In the genomic region with DNA sequence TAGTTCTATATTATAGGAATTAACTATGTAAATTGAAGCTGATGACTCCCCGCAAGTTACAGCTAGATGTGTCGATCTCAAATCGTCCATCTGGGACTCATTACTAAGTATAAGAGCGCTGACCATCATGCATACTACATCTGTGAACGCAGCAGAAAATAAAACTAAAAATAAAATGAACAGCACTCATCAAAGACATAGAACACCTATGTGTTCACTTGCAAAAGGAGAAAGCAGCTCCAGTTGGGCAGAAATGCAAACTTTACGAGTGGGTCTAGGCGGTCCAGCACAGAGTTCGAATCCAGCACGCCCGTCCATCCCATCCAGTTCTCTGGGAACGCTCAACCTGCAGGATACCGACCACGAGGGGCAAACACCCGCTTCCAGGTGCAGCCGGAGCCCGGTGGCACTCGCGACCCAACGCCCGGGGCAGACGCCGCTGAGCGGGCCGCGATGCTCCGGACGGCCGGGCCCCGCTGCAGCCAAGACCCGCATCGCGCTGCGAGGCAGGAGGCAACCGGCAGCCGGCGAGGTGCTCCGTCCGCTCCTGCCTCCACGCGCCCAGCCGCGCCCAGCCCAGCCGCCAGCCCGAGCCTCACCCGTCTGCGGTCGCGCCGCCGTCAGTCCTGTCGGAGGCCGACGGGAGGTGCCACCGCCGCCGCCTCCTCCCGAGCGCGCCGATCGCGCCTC, we compare ENCODE assay signal across 8 mouse cellular contexts. TPM values are rescaled to one million over a fixed set of nuclear protein-coding genes. Genes with fewer than 3 reads are reported as not detected.
DNase-seq lines count a peak whose midpoint lies in the region; ATAC-seq and TF ChIP-seq lines count a peak whose summit lies in the region.

No protein-coding gene starts in this region.

- H3K4me1 ChIP-seq in bone marrow macrophage, adult 2 months (ENCODE audit: control insufficient read depth, insufficient read depth, low read length): peaks cover 35% of the 10 kb centered on the region
- H3K4me1 ChIP-seq in hindbrain, embryonic 12.5 days: peaks cover 5% of the 10 kb centered on the region
- 0 out of 2 replicates have a peak, but pooled peaks cover 14% of the 10 kb centered on the region for H3K4me1 ChIP-seq in midbrain, embryonic 13.5 days (replicated peaks)

- no peaks in the 10 kb centered on the region for H3K27me3 ChIP-seq in hindbrain, embryonic 12.5 days
- no peaks in the 10 kb centered on the region for H3K27me3 ChIP-seq in midbrain, embryonic 13.5 days

- no peak for TF ChIP-seq POLR2A in bone marrow macrophage, adult 2 months (IDR thresholded peaks at IDR 0.05; ENCODE audit: borderline replicate concordance, low read depth, low read length)

- peak overlapping the region; percentile 92 for H3K27ac ChIP-seq in layer of hippocampus, adult 2 months
- H3K27ac ChIP-seq in bone marrow macrophage, adult 2 months (ENCODE audit: insufficient read depth, low read depth, low read length): peak overlapping the region; percentile 69
- peak overlapping the region; percentile 86 for H3K27ac ChIP-seq in hindbrain, embryonic 12.5 days
- peak overlapping the region; percentile 85 for H3K27ac ChIP-seq in midbrain, embryonic 13.5 days

- 2% methylated on average over 59 of the region's 62 CpGs for WGBS in hindbrain, embryonic 12.5 days
- 3% methylated on average over 44 of the region's 62 CpGs for WGBS in midbrain, embryonic 13.5 days

- H3K9ac ChIP-seq in hindbrain, embryonic 12.5 days: peak overlapping the region; percentile 81
- peak overlapping the region; percentile 88 for H3K9ac ChIP-seq in midbrain, embryonic 13.5 days (replicated peaks)

- ATAC-seq in hindbrain, embryonic 12.5 days (ENCODE audit: low FRiP score): peak; percentile 92; the same call in 1 of the 2 replicates
- no peak; the same call in none of the 2 replicates for ATAC-seq in midbrain, embryonic 13.5 days

- no peak for TF ChIP-seq CTCF in layer of hippocampus, adult 2 months (conservative IDR thresholded peaks at IDR 0.05)
- TF ChIP-seq CTCF in bone marrow macrophage, adult 2 months (IDR thresholded peaks at IDR 0.05; ENCODE audit: low read depth, low read length): no peak

- H3K9me3 ChIP-seq in hindbrain, embryonic 12.5 days (replicated peaks): no peaks in the 10 kb centered on the region
- H3K9me3 ChIP-seq in midbrain, embryonic 13.5 days: no peaks in the 10 kb centered on the region

- peak in 1 of 2 experiments; percentile 8 for DNase-seq in layer of hippocampus, adult 2 months (ENCODE audit: low spot score in 2 of 2)
- DNase-seq in layer of hippocampus, postnatal 36 days: no peak
- DNase-seq in left cerebral cortex, adult 11 months (ENCODE audit: low spot score): no peak
- DNase-seq in thymus, postnatal 14 days: no peak
- DNase-seq in MN1 (ENCODE audit: low spot score): no peak

- H3K36me3 ChIP-seq in hindbrain, embryonic 12.5 days: no peaks in the 10 kb centered on the region
- no peaks in the 10 kb centered on the region for H3K36me3 ChIP-seq in midbrain, embryonic 13.5 days

- peak overlapping the region; percentile 81 for H3K4me3 ChIP-seq in layer of hippocampus, adult 2 months
- peak overlapping the region; percentile 97 for H3K4me3 ChIP-seq in bone marrow macrophage, adult 2 months (ENCODE audit: insufficient read depth, low read length)
- H3K4me3 ChIP-seq in hindbrain, embryonic 12.5 days: peak overlapping the region; percentile 74
- H3K4me3 ChIP-seq in midbrain, embryonic 13.5 days (replicated peaks): peak overlapping the region; percentile 70

- H3K4me2 ChIP-seq in hindbrain, embryonic 12.5 days (replicated peaks): peak overlapping the region; percentile 53
- H3K4me2 ChIP-seq in midbrain, embryonic 13.5 days (replicated peaks): peak overlapping the region; percentile 54

RNA-seq across cellular contexts. Expression of gene Fam3c, which starts 0.5 kb away (rescaled TPM):
- 10 to 100 TPM; 61.7 to 63.5 TPM for total RNA-seq in layer of hippocampus, adult 2 months (2021)
- total RNA-seq in layer of hippocampus, postnatal 36 days (2021): 10 to 100 TPM; 59.9 to 65.1 TPM
- 47.0 and 51.2 TPM in 2 replicates for polyA plus RNA-seq in bone marrow macrophage, adult 2 months (2012; ENCODE audit: insufficient read depth, insufficient read length, missing spikeins)
- 33.8 and 43.1 TPM in 2 replicates for polyA plus RNA-seq in hindbrain, embryonic 12.5 days (2016; fragmentation: Nextera tagmentation; extraction: Ambion mirVana)
- polyA plus RNA-seq in midbrain, embryonic 13.5 days (2015; fragmentation: Nextera tagmentation; extraction: Ambion mirVana): 38.1 and 41.8 TPM in 2 replicates
